Comparison of ENCODE assay signal across 17 mouse cellular contexts in genomic region chr1:62713021-62713676, GRCm38 (mm10). TPM values are rescaled to one million over a fixed set of nuclear protein-coding genes. Genes with fewer than 3 reads are reported as not detected.
DNase-seq lines count a peak whose midpoint lies in the region; ATAC-seq and TF ChIP-seq lines count a peak whose summit lies in the region.
"Had no signal": no experiment of that assay in that cellular context is flagged by ENCODE, and none has a peak within 500 bp of the region (broad histone marks: within the 10 kb centered on the region; RNA-seq: fewer than 3 reads in every experiment).

No protein-coding gene starts in this region.

- H3K27ac ChIP-seq in hindbrain, embryonic 16.5 days (ENCODE audit: low read depth, low read length): no peak overlapping the region
- no peak overlapping the region for H3K27ac ChIP-seq in hindbrain, embryonic 13.5 days
- peak overlapping the region; percentile 49 for H3K27ac ChIP-seq in brown adipose tissue, adult 24 weeks (replicated peaks; ENCODE audit: low read depth, low read length)
- 0 out of 2 replicates have a peak overlapping the region, but pooled peaks have one; percentile 12 for H3K27ac ChIP-seq in small intestine, adult 2 months (ENCODE audit: insufficient read depth, low read depth, low read length)
- H3K27ac ChIP-seq in kidney, embryonic 14.5 days (ENCODE audit: low read depth, low read length): no peak overlapping the region
- H3K27ac ChIP-seq: embryonic facial prominence, embryonic 10.5 days; macrophage; midbrain, embryonic 15.5 days had no signal

- no peak overlapping the region for H3K4me3 ChIP-seq in hindbrain, embryonic 16.5 days (ENCODE audit: low read length)
- H3K4me3 ChIP-seq in hindbrain, embryonic 13.5 days: no peak overlapping the region
- no peak overlapping the region for H3K4me3 ChIP-seq in brown adipose tissue, adult 24 weeks (ENCODE audit: insufficient read depth, low read depth, low read length)
- no peak overlapping the region for H3K4me3 ChIP-seq in small intestine, adult 2 months (ENCODE audit: low read depth, low read length)
- H3K4me3 ChIP-seq in kidney, embryonic 14.5 days (ENCODE audit: low read length): no peak overlapping the region
- H3K4me3 ChIP-seq: embryonic facial prominence, embryonic 10.5 days; midbrain, embryonic 15.5 days had no signal

- TF ChIP-seq POLR2A in small intestine, adult 2 months (IDR thresholded peaks at IDR 0.05; ENCODE audit: low read depth, low read length): no peak

- H3K27me3 ChIP-seq in hindbrain, embryonic 16.5 days (replicated peaks; ENCODE audit: control insufficient read depth, insufficient read depth, low read length): no peaks in the 10 kb centered on the region
- peaks cover 8% of the 10 kb centered on the region; the same call in 1 of the 2 replicates for H3K27me3 ChIP-seq in hindbrain, embryonic 13.5 days
- peaks cover 3% of the 10 kb centered on the region; the same call in 1 of the 2 replicates for H3K27me3 ChIP-seq in small intestine, adult 2 months (ENCODE audit: control insufficient read depth, insufficient read depth, low read length)
- peaks cover 15% of the 10 kb centered on the region for H3K27me3 ChIP-seq in kidney, embryonic 14.5 days (ENCODE audit: control insufficient read depth, insufficient read depth, low read length)

- no peak for TF ChIP-seq CTCF in small intestine, adult 2 months (IDR thresholded peaks at IDR 0.05; ENCODE audit: extremely low read depth, insufficient read length, insufficient replicate concordance, low read depth, low read length)

- 74% methylated on average over 17 of the region's 17 CpGs for WGBS in hindbrain, embryonic 16.5 days
- 80% methylated on average over 17 of the region's 17 CpGs for WGBS in hindbrain, embryonic 13.5 days
- WGBS in small intestine, adult 2 months: 70% methylated on average over 17 of the region's 17 CpGs
- WGBS in kidney, embryonic 14.5 days: 67% methylated on average over 17 of the region's 17 CpGs

- peak overlapping the region; percentile 13; the same call in 1 of the 2 replicates for H3K4me2 ChIP-seq in hindbrain, embryonic 16.5 days (ENCODE audit: low read length)
- H3K4me2 ChIP-seq in hindbrain, embryonic 13.5 days: no peak overlapping the region
- H3K4me2 ChIP-seq in kidney, embryonic 14.5 days (replicated peaks; ENCODE audit: low read depth, low read length): no peak overlapping the region
- H3K4me2 ChIP-seq: heart, embryonic 11.5 days; midbrain, embryonic 15.5 days had no signal

- H3K9ac ChIP-seq in hindbrain, embryonic 16.5 days (ENCODE audit: low read depth, low read length): no peak overlapping the region
- no peak overlapping the region for H3K9ac ChIP-seq in hindbrain, embryonic 13.5 days
- no peak overlapping the region for H3K9ac ChIP-seq in kidney, embryonic 14.5 days (ENCODE audit: low read depth, low read length)
- H3K9ac ChIP-seq: forebrain, postnatal 0 days; midbrain, embryonic 15.5 days had no signal

- no peak for ATAC-seq in hindbrain, embryonic 16.5 days
- no peak for ATAC-seq in hindbrain, embryonic 13.5 days (ENCODE audit: low FRiP score)
- ATAC-seq in kidney, embryonic 14.5 days (ENCODE audit: low FRiP score, low TSS enrichment): no peak
- ATAC-seq: forebrain, postnatal 0 days; midbrain, embryonic 15.5 days had no signal

- no peaks in the 10 kb centered on the region for H3K36me3 ChIP-seq in hindbrain, embryonic 16.5 days (ENCODE audit: control insufficient read depth, insufficient read depth, low read length)
- H3K36me3 ChIP-seq in hindbrain, embryonic 13.5 days: no peaks in the 10 kb centered on the region
- no peaks in the 10 kb centered on the region for H3K36me3 ChIP-seq in small intestine, adult 2 months (ENCODE audit: control insufficient read depth, insufficient read depth, low read length)
- no peaks in the 10 kb centered on the region for H3K36me3 ChIP-seq in kidney, embryonic 14.5 days (ENCODE audit: control insufficient read depth, insufficient read depth, low read length)
- H3K36me3 ChIP-seq: embryonic facial prominence, embryonic 10.5 days; midbrain, embryonic 15.5 days had no signal

- no peaks in the 10 kb centered on the region for H3K9me3 ChIP-seq in hindbrain, embryonic 16.5 days (ENCODE audit: control insufficient read depth, low read length)
- no peaks in the 10 kb centered on the region for H3K9me3 ChIP-seq in hindbrain, embryonic 13.5 days
- H3K9me3 ChIP-seq in kidney, embryonic 14.5 days (ENCODE audit: control insufficient read depth, low read length): no peaks in the 10 kb centered on the region
- H3K9me3 ChIP-seq: embryonic facial prominence, embryonic 10.5 days; midbrain, embryonic 15.5 days had no signal

- peak; percentile 1 for DNase-seq in adrenal gland, adult 2 months
- DNase-seq in adrenal gland, adult 8-10 months: no peak
- DNase-seq in embryo, embryonic 10 days (ENCODE audit: low spot score): no peak
- DNase-seq: adrenal gland, postnatal 10 days; cerebellum, adult 9-11 months; forebrain, postnatal 0 days; kidney, adult 2 months; kidney, postnatal 10 days had no signal

- peaks cover 23% of the 10 kb centered on the region for H3K4me1 ChIP-seq in hindbrain, embryonic 16.5 days (ENCODE audit: control insufficient read depth, insufficient read depth, low read depth, low read length)
- H3K4me1 ChIP-seq in hindbrain, embryonic 13.5 days (replicated peaks): peaks cover 66% of the 10 kb centered on the region
- H3K4me1 ChIP-seq in brown adipose tissue, adult 24 weeks (ENCODE audit: control insufficient read depth, insufficient read depth, insufficient read length, low read length): peaks cover 58% of the 10 kb centered on the region
- no peaks in the 10 kb centered on the region for H3K4me1 ChIP-seq in small intestine, adult 2 months (ENCODE audit: control insufficient read depth, insufficient read depth, insufficient read length, low read length)
- peaks cover 23% of the 10 kb centered on the region for H3K4me1 ChIP-seq in kidney, embryonic 14.5 days (ENCODE audit: control insufficient read depth, insufficient read depth, low read length)

RNA-seq across cellular contexts. Expression of gene Nrp2, which starts 10.1 kb away (rescaled TPM):
- total RNA-seq in adrenal gland, adult 2 months (2021): 10 to 100 TPM; 32.1 to 46.3 TPM
- polyA plus RNA-seq in adrenal gland, adult 2 months (2012; rRNA removed): 16.4 and 16.6 TPM in 2 replicates
- 10 to 100 TPM; 38.0 to 54.0 (median 45.8) TPM for total RNA-seq in adrenal gland, adult 8-10 months (2022)
- polyA plus RNA-seq in hindbrain, embryonic 16.5 days (2015; fragmentation: Nextera tagmentation; extraction: Ambion mirVana): 22.7 and 31.5 TPM in 2 replicates
- polyA plus RNA-seq in hindbrain, embryonic 13.5 days (2015; fragmentation: Nextera tagmentation; extraction: Ambion mirVana): 34.8 and 35.7 TPM in 2 replicates
- polyA plus RNA-seq in brown adipose tissue, adult 24 weeks (2012; ENCODE audit: insufficient read depth, insufficient read length, missing spikeins): 40.3 and 43.2 TPM in 2 replicates
- polyA plus RNA-seq in small intestine, adult 2 months (2012; rRNA removed): 5.6 and 6.6 TPM in 2 replicates
- 5.5 and 7.1 TPM in 2 replicates for polyA plus RNA-seq in kidney, embryonic 14.5 days (2014; fragmentation: Nextera tagmentation; extraction: Ambion mirVana)

Comparison
In these comparisons a context has a peak if more than half of its experiments do, and no peak if none do; other contexts are left out.
1. H3K27ac ChIP-seq: peak in brown adipose tissue, adult 24 weeks (single experiment) and small intestine, adult 2 months (single experiment); none in hindbrain, embryonic 16.5 days (single experiment), hindbrain, embryonic 13.5 days (single experiment) and kidney, embryonic 14.5 days (single experiment).